Mouse (Mus musculus) cortical plate, adult 2 months (tissue): ENCODE measurements around the gene Prkar2a. TPM values are rescaled to one million over a fixed set of nuclear protein-coding genes. Genes with fewer than 3 reads are reported as not detected.

Experiments used
- H3K27ac ChIP-seq: fragments of 200-500 bp; 2 replicates; pipeline ENCODE4 v1.5.1; 2012; ENCODE audit warnings: low read length, control low read depth, inconsistent platforms; ENCODE audit not compliant: insufficient read depth
- H3K4me1 ChIP-seq: fragments of 200-500 bp; 2 replicates; pipeline ENCODE4 v1.6.1; 2011; ENCODE audit warnings: low read length; ENCODE audit not compliant: control insufficient read depth, insufficient read depth
- H3K4me3 ChIP-seq: fragments of 200-500 bp; 2 replicates; pipeline ENCODE4 v1.5.1; 2011; ENCODE audit warnings: mild to moderate bottlenecking, low read length, control low read depth; ENCODE audit not compliant: insufficient read depth
- CTCF ChIP-seq: fragments of 200-500 bp; IDR thresholded peaks from 2 replicates; pipeline ENCODE4 v1.5.1; 2011; ENCODE audit warnings: mild to moderate bottlenecking, control low read depth, low read length; ENCODE audit not compliant: insufficient read depth; ENCODE audit errors: extremely low read depth
- POLR2A ChIP-seq: fragments of 200-500 bp; IDR thresholded peaks from 2 replicates; pipeline ENCODE4 v1.6.1; 2011; ENCODE audit warnings: mild to moderate bottlenecking, low read length, control low read depth; ENCODE audit not compliant: insufficient read depth; ENCODE audit errors: extremely low read depth
- polyA plus RNA-seq: library from polyadenylated mRNA; depleted of rRNA; stranded (reverse); fragments of >200 nt; gene quantifications from 2 replicates; pipeline ENCODE4 v1.2.3, GENCODE M21; 2012

Prkar2a gene
- polyA plus RNA-seq, 1 experiment = 21.2 TPM

DNA sequence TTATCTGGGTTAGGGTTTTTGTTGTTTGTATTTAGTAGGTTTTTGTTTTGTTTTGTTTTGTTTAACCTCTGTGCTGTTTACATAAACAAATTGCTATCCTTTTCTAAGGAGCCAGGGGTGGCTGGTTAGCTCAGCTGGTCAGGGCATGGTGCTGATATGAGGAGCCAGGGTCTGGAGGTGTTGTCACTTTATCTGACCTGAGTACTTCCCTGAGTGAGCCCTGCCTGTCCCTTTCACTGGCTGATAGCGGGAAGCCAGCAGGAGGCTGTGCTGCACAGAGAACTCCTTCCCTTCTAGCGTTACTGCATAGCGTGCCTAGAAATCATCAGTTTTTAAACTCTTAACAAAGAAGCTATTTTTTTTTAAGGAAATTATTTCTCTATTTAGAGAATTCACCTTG, 58.6 kb downstream of the Prkar2a start:
- Histone ChIP-seq H3K27ac (no peak overlapping the region), H3K4me3 (no peak overlapping the region), H3K4me1 (no peaks in the 10 kb centered on the region)
- no peak for TF ChIP-seq CTCF

GRCm38 (mm10) chr9:108748600-108749183, 59.6 kb downstream of the Prkar2a start:
- H3K4me1 ChIP-seq = no peaks in the 10 kb centered on the region
- no peak overlapping the region for H3K27ac ChIP-seq
- TF ChIP-seq CTCF = no peak
- no peak for TF ChIP-seq POLR2A
- no peak overlapping the region for H3K4me3 ChIP-seq

DNA sequence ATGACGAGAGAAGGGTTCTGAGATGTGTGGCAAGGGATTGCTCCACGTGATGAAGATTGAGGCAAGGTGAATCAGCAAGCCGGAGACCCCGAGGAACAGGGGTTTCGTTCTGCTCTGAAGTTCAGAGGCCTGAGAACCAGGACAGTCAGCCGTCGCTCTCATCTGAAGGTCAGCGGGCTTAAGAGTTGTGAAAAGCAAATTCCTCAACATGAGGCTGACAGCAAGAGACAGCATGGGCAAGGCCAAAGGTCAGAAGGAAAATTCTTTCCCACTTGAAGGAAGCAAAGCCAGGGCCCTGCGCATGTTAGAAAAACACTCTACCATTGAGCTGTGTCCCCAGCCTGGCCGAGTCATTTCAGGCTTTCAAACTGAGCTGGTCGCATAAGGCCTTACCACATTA, 61.5 kb downstream of the Prkar2a start:
- Histone ChIP-seq H3K4me3 (no peak overlapping the region), H3K27ac (no peak overlapping the region), H3K4me1 (no peaks in the 10 kb centered on the region)
- TF ChIP-seq POLR2A (no peak), CTCF (no peak)

DNA sequence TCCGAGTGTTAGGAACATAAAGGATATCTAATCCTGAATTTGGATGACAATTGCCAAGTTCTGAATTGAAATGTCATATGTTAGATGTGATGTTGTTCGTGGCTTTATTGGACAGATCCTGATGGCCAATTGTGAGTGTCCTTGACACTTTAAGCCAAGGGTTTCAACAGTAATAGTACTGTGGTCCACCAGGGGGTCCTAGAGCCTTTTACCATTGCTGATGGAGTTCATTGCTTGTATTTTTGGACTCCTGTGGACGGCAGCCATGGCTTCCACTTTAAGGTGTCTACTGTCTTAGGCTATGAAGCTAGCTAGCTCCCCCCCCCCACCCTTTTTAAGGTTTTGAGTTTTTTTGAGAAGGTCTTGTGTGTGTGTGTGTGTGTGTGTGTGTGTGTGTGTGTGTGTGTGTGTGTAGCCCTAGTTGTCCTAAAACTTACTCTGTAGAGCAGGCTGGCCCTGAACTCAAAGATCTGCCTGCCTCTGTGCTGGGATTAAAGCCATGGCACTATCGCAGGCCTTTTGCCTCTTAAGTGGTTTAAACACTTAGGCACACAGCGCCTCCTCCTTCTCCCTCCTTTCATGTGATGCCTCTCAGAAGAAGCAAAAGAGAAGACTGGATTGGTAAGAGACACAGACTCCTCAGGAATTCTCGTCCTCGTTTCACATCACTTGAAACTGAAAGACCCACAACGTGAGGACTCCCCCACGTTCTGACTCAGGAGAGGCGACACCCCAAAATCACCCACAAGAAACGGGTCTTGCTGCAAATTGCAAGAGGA, 63.2 kb downstream of the Prkar2a start:
- no peak overlapping the region for H3K4me3 ChIP-seq
- H3K4me1 ChIP-seq = no peaks in the 10 kb centered on the region
- TF ChIP-seq POLR2A (no peak), CTCF (no peak)
- no peak overlapping the region for H3K27ac ChIP-seq

DNA sequence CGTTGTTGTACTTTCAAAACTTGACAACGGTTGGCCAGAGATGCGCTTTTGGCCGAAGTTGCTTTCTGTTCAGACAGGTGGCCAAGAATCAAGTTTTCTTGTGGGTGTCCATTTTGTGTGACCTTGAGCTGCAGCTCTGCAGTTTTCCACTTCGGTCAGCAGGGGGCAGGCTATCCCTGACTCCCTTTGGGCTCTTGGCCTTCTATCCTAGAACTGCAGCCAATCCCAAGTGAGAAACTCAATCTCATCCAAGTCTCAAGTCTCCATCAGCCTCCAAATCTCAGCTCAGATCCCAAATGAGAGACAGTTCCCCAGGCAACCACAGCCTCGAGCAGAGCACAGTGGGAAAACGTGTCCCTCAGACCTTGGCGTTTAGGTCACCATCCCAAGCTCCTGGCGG, 64.2 kb downstream of the Prkar2a start:
- Histone ChIP-seq H3K4me3 (no peak overlapping the region), H3K4me1 (no peaks in the 10 kb centered on the region), H3K27ac (no peak overlapping the region)
- TF ChIP-seq CTCF (peak; percentile 88), POLR2A (no peak)

DNA sequence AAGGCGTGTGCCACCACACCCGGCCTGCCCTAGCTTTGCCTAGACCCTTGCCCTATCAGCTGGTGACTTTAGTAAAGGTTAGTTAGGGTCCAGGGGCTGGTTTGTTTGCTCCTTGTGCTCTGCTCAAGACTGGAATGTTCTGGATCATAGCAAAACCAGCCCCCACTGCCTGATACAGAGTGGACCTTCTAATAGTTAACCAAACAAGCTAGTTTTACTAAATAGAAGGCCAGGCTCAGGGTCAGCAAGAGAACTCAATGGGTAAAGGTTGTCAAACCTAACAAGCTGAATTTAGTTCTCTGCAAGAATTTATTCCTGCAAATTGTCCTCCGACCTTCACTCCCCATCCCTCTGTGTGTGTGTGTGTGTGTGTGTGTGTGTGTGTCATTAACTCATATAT, 64.9 kb downstream of the Prkar2a start:
- Histone ChIP-seq H3K4me3 (no peak overlapping the region), H3K27ac (no peak overlapping the region), H3K4me1 (no peaks in the 10 kb centered on the region)
- TF ChIP-seq POLR2A (no peak), CTCF (no peak)

- Histone ChIP-seq H3K4me3 (no peak overlapping the region), H3K27ac (no peak overlapping the region), H3K4me1 (no peaks in the 10 kb centered on the region)
- TF ChIP-seq POLR2A (no peak), CTCF (no peak)
Observed at GRCm38 (mm10) chr9:108754423-108754822, 65.3 kb downstream of the Prkar2a start.

- TF ChIP-seq POLR2A (no peak), CTCF (no peak)
- H3K27ac ChIP-seq = no peak overlapping the region
- H3K4me1 ChIP-seq = no peaks in the 10 kb centered on the region
- H3K4me3 ChIP-seq = no peak overlapping the region
Observed at GRCm38 (mm10) chr9:108757406-108757805, 68.3 kb downstream of the Prkar2a start.

GRCm38 (mm10) chr9:108759121-108759520, 70.0 kb downstream of the Prkar2a start:
- TF ChIP-seq POLR2A (no peak), CTCF (no peak)
- Histone ChIP-seq H3K27ac (no peak overlapping the region), H3K4me1 (no peaks in the 10 kb centered on the region)

DNA sequence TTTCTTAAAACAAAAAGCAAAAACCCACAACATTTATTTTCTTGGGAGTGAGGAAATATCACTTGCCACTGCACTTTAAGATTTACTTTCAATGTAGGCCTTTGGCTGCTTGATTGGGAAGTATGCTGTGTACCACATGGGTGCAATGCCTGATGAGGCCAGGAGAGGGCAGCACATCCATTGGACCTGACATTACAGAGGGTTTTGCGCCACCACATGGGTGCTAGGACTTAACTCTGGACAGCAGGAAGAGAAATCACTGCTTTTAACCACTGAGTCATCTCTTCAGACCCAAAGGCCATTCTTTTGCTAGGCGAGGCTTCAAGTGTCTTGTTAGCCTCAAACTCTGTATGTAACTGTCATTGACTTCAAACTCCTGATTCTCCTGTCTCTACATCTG, 70.7 kb downstream of the Prkar2a start:
- Histone ChIP-seq H3K4me3 (no peak overlapping the region), H3K4me1 (no peaks in the 10 kb centered on the region), H3K27ac (no peak overlapping the region)
- TF ChIP-seq CTCF = peak; percentile 55
- TF ChIP-seq POLR2A = no peak

More at GRCm38 (mm10) chr9:108759121-108759520, 70.0 kb downstream of the Prkar2a start:
- H3K4me3 ChIP-seq = no peak overlapping the region
